Mouse (Mus musculus): ENCODE measurements around the gene C1qtnf1.

- TF ChIP-seq POLR2A (IDR thresholded peaks at IDR 0.05; ENCODE audit: extremely low read depth, insufficient read depth, low read length) (peak; percentile 64; the same call in 1 of the 2 replicates), CTCF (IDR thresholded peaks at IDR 0.05; ENCODE audit: extremely low read depth, insufficient read depth, low read length) (no peak)
These were observed 9.0 kb upstream of the C1qtnf1 start, which contains the start of gene Cant1 for GRCm38 (mm10) chr11:118418834-118419504.
